Mouse (Mus musculus) spleen, adult 2 months (tissue): ENCODE measurements around the gene Adgrg1. TPM values are rescaled to one million over a fixed set of nuclear protein-coding genes. Genes with fewer than 3 reads are reported as not detected.
"Not testable (repeated sequence)": the region's sequence is repeated elsewhere in the genome, so short reads cannot be mapped to it uniquely, and the experiment has no call there.

Source experiments
- DNase-seq, 2 experiments: peaks; one replicate each; pipeline versions ENCODE4 v3.0.0 to v3.0.0-alpha.2; 2012 to 2021; ENCODE audit warnings: low spot score in 2 of 2, low read depth in 1 of 2
- H3K27ac ChIP-seq: fragments of 200-500 bp; 2 replicates; pipeline ENCODE4 v1.5.1; 2012; ENCODE audit warnings: low read length, inconsistent platforms; ENCODE audit not compliant: insufficient read depth
- H3K27me3 ChIP-seq: fragments of 200-500 bp; 2 replicates; pipeline ENCODE4 v1.6.1; 2012; ENCODE audit warnings: mild to moderate bottlenecking, moderate library complexity, low read length, inconsistent platforms; ENCODE audit not compliant: control insufficient read depth, insufficient read depth
- H3K36me3 ChIP-seq: fragments of 200-500 bp; 2 replicates; pipeline ENCODE4 v1.6.1; 2012; ENCODE audit warnings: mild to moderate bottlenecking, low read length, inconsistent platforms; ENCODE audit not compliant: control insufficient read depth, insufficient read depth
- H3K4me1 ChIP-seq: fragments of 200-500 bp; 2 replicates; pipeline ENCODE4 v1.6.1; 2011; ENCODE audit warnings: inconsistent platforms; ENCODE audit not compliant: control insufficient read depth, insufficient read depth, insufficient read length
- H3K4me3 ChIP-seq: fragments of 200-500 bp; 2 replicates; pipeline ENCODE4 v1.5.1; 2011; ENCODE audit warnings: mild to moderate bottlenecking, inconsistent platforms; ENCODE audit not compliant: insufficient read depth, insufficient read length; ENCODE audit errors: extremely low read depth
- CTCF ChIP-seq: fragments of 200-500 bp; IDR thresholded peaks from 2 replicates; pipeline ENCODE4 v1.5.1; 2011; ENCODE audit warnings: mild to moderate bottlenecking, inconsistent platforms; ENCODE audit not compliant: insufficient read depth, insufficient read length, insufficient replicate concordance; ENCODE audit errors: extremely low read depth
- POLR2A ChIP-seq: fragments of 200-500 bp; IDR thresholded peaks from 2 replicates; pipeline ENCODE4 v1.6.1; 2011; ENCODE audit warnings: low read depth, low read length, inconsistent platforms
- WGBS: fragments of 180-500 bp; shearing (Covaris S2); methylation state at CpG from one replicate; pipeline ENCODE4 v1.1.7; 2018; 5-methylcytosine and 5-hydroxymethylcytosine counted together
- polyA plus RNA-seq: library from polyadenylated mRNA; depleted of rRNA; stranded (reverse); fragments of >200 nt; gene quantifications from 2 replicates; pipeline ENCODE4 v1.2.3, GENCODE M21; 2012

Adgrg1 gene
- polyA plus RNA-seq, 1 experiment: 32.0 TPM

DNA sequence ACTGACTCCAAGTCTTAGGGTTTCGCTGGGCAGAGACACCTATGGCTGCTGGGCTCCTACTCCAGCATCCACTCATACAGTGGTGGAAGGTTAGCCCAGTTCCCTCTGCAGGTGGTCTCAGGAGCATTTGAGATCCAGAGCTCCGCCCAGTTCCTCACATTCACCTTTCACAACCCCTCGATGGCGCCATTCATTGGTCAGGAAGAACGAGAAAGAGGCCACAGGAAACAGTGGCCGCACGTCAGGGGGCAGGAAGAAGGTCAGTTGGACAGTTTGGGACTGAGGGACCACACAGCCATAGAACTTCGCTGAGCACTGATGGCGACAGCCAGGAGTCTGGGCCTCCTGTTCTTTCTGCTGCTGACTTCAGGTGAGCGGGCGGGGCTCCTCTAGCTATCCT is 42.9 kb downstream of the Adgrg1 start, which contains the start of gene Adgrg3:
TSS of gene Adgrg3 (plus strand) at position 242 of the 400 bp plus-strand sequence.
- 58% methylated on average over 11 of the region's 11 CpGs for WGBS
- no peak for TF ChIP-seq CTCF
- no peak for TF ChIP-seq POLR2A
- no peak for DNase-seq
- no peak within 1 kb of the TSS for H3K4me3 ChIP-seq
- H3K36me3 ChIP-seq: no peaks in the 10 kb centered on the region
- no peaks in the 10 kb centered on the region for H3K27me3 ChIP-seq
- peaks cover 2% of the 10 kb centered on the region; the same call in 1 of the 2 replicates for H3K4me1 ChIP-seq
- H3K27ac ChIP-seq: no peak within 1 kb of the TSS

- Histone ChIP-seq H3K4me1 (peaks cover 2% of the 10 kb centered on the region; the same call in 1 of the 2 replicates), H3K27me3 (no peaks in the 10 kb centered on the region), H3K36me3 (no peaks in the 10 kb centered on the region), H3K4me3 (no peak overlapping the region), H3K27ac (no peak overlapping the region)
- 85% methylated on average over 9 of the region's 9 CpGs for WGBS
- no peak for DNase-seq
- TF ChIP-seq CTCF: no peak
- no peak for TF ChIP-seq POLR2A
Measured at GRCm38 (mm10) chr8:95017969-95018635, 43.6 kb downstream of the Adgrg1 start.

GRCm38 (mm10) chr8:95020293-95020777 is 45.8 kb downstream of the Adgrg1 start:
- no peak for DNase-seq
- Histone ChIP-seq H3K4me1 (peaks cover 2% of the 10 kb centered on the region; the same call in 1 of the 2 replicates), H3K4me3 (peak overlapping the region; percentile 25; the same call in 1 of the 2 replicates), H3K27me3 (no peaks in the 10 kb centered on the region), H3K36me3 (no peaks in the 10 kb centered on the region), H3K27ac (peak overlapping the region; percentile 67; the same call in 1 of the 2 replicates)
- WGBS: 2% methylated on average over 12 of the region's 12 CpGs
- TF ChIP-seq POLR2A (no peak), CTCF (no peak)

- H3K4me3 ChIP-seq: peak overlapping the region; percentile 25; the same call in 1 of the 2 replicates
- H3K27me3 ChIP-seq: no peaks in the 10 kb centered on the region
- WGBS: 7% methylated on average over 10 of the region's 10 CpGs
- H3K4me1 ChIP-seq: peaks cover 2% of the 10 kb centered on the region; the same call in 1 of the 2 replicates
- no peak for DNase-seq
- H3K36me3 ChIP-seq: no peaks in the 10 kb centered on the region
- H3K27ac ChIP-seq: no peak overlapping the region
- TF ChIP-seq CTCF (no peak), POLR2A (no peak)
Measured at GRCm38 (mm10) chr8:95020821-95021220, 46.3 kb downstream of the Adgrg1 start.

DNA sequence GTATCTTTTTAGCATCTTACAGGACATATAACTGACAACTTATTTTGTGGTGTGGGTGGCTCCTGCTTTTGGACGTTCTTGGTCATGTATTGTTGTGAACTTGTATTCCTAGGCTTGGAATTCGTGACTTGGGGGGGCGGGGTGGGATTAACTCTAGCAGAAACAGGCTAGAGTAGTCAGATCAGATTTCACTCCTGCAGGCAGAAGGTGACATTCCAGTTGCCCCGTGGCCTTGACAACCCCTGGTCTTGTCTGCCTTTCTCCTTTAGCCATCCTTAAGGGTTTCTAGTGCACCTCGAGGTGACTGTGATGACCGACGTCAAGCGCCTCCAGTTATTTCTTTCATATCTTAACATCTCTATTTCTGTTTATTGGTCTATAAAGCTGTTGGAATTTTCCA is 48.6 kb downstream of the Adgrg1 start:
- TF ChIP-seq CTCF: no peak
- TF ChIP-seq POLR2A: no peak
- H3K4me1 ChIP-seq: peaks cover 2% of the 10 kb centered on the region; the same call in 1 of the 2 replicates
- no peak for DNase-seq
- no peaks in the 10 kb centered on the region for H3K36me3 ChIP-seq
- no peak overlapping the region for H3K27ac ChIP-seq
- 49% methylated on average over 8 of the region's 8 CpGs for WGBS
- H3K4me3 ChIP-seq: no peak overlapping the region
- H3K27me3 ChIP-seq: no peaks in the 10 kb centered on the region

DNA sequence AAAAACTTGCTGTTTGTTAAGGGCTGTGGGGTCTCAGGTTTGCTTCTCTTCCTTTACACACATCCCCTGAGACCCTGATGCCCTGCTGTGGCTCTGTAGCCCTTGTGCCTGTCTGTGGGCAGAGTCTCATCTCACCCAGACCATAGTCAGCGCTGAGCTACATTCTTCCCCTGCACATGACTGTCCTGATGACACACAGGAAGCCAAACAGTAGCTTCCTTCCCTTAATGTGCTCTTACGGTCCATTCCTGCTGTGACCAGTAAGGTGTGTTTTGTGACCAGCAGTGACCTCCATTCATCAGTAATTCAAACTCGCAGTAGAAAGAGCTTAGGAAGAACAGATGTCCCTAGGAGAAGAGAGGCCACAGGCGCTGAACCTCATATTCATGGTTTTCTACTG is 49.8 kb downstream of the Adgrg1 start:
- Histone ChIP-seq H3K4me1 (peaks cover 2% of the 10 kb centered on the region; the same call in 1 of the 2 replicates), H3K27ac (no peak overlapping the region), H3K27me3 (no peaks in the 10 kb centered on the region), H3K4me3 (no peak overlapping the region), H3K36me3 (no peaks in the 10 kb centered on the region)
- TF ChIP-seq POLR2A (no peak), CTCF (no peak)
- 46% methylated on average over 4 of the region's 4 CpGs for WGBS
- no peak for DNase-seq

GRCm38 (mm10) chr8:95025421-95025820 is 50.9 kb downstream of the Adgrg1 start:
- WGBS: 60% methylated on average over 2 of the region's 2 CpGs

GRCm38 (mm10) chr8:95028391-95028790 is 53.8 kb downstream of the Adgrg1 start:
- not testable (repeated sequence) for H3K27me3 ChIP-seq, H3K4me3 ChIP-seq, H3K4me1 ChIP-seq, DNase-seq, H3K27ac ChIP-seq, H3K36me3 ChIP-seq
- 88% methylated on average over 7 of the region's 7 CpGs for WGBS

More at GRCm38 (mm10) chr8:95025421-95025820, 50.9 kb downstream of the Adgrg1 start:
- Histone ChIP-seq H3K4me3 (no peak overlapping the region), H3K27me3 (no peaks in the 10 kb centered on the region), H3K27ac (no peak overlapping the region), H3K36me3 (no peaks in the 10 kb centered on the region), H3K4me1 (peaks cover under 1% of the 10 kb centered on the region; the same call in 1 of the 2 replicates)
- DNase-seq: no peak
- TF ChIP-seq POLR2A (no peak), CTCF (peak; percentile 10; the same call in 1 of the 2 replicates)
